Mouse (Mus musculus) small intestine, adult 2 months (tissue): ENCODE measurements around the gene Rgl2.

Experiments
- CTCF ChIP-seq: fragments of 200-500 bp; IDR thresholded peaks from 2 replicates; pipeline ENCODE4 v1.5.1; 2012; ENCODE audit warnings: low read depth, mild to moderate bottlenecking, control low read depth, inconsistent platforms, low read length, moderate library complexity, mixed read lengths; ENCODE audit not compliant: insufficient replicate concordance, insufficient read length; ENCODE audit errors: extremely low read depth
- POLR2A ChIP-seq: fragments of 200-500 bp; IDR thresholded peaks from 2 replicates; pipeline ENCODE4 v1.6.1; 2012; ENCODE audit warnings: low read depth, mild to moderate bottlenecking, control low read depth, inconsistent platforms, low read length, moderate library complexity

DNA sequence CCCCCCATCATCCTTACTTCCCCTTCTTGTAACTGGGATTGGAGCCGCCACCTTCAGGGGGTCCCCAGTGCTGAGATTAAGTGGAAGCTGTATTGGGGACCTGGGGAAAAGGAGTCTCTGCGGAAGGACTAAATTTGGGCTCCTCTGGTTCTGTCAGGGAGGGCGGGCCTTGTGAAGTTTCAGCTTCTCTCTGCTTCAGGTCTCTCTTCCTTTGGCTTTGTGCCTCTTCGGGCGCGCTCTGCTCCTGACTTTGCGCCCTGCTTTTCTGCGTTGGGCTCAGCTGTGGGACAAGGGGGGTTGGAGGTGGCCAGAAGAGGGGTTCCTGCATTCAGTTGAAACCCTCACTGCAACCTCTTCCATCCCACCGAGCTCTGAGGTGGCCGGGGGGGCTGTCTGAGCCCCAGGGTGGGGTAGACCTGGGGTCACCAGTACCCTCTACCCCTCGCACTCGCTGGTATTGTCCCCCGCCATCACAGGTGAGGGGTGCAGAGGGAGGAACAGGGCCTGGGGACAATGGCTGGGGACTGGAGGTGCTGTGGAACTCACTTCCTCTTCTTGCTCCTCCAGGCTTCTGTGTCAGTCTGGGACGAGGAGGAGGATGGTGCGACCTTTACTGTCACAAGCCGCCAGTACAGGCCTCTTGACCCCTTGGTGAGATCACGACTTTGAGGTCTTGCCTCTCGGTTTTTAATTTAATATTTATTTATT, 2.0 kb downstream of the Rgl2 start:
- no peak for TF ChIP-seq CTCF
- no peak for TF ChIP-seq POLR2A
